ENCODE assay signal across 27 mouse cellular contexts in the genomic region with DNA sequence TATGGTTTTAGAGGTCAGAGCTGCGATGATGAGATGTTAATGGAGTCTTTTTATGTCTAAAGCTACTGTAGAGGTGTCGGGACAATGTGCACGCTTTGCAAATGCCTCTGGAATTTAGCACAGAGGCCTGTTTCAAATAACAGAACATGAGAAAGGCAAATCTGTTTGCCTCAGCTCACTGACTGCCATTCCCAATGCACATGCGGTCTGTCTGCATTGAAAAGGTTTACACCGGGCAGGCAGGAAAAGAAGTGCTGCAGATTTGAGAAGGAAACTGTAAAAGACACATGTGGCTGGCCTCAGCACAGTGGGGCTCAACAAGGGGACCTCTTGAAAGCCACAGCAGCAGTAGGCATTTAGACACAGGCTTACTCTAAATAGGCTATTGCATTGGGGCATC.
A peak's percentile ranks its signal among the peaks of the same experiment; 100 is the strongest.
DNase-seq lines count a peak whose midpoint lies in the region; ATAC-seq and TF ChIP-seq lines count a peak whose summit lies in the region.
"Had no signal": no experiment of that assay in that cellular context is flagged by ENCODE, and none has a peak within 500 bp of the region (broad histone marks: within the 10 kb centered on the region; RNA-seq: fewer than 3 reads in every experiment).

No protein-coding gene starts in this region.

- H3K4me3 ChIP-seq in lung, embryonic 14.5 days (ENCODE audit: low read depth, low read length): no peak overlapping the region
- H3K4me3 ChIP-seq in embryonic facial prominence, embryonic 13.5 days: no peak overlapping the region
- H3K4me3 ChIP-seq in limb, embryonic 12.5 days (replicated peaks): no peak overlapping the region
- H3K4me3 ChIP-seq: erythroblast, embryonic 14.5 days; forebrain, embryonic 15.5 days; gastrocnemius, adult 2 months; liver, embryonic 12.5 days; midbrain, embryonic 12.5 days; myocyte; stomach, embryonic 15.5 days had no signal

- ATAC-seq in lung, embryonic 14.5 days (ENCODE audit: insufficient read depth): peak; percentile 35; the same call in 1 of the 2 replicates
- ATAC-seq in embryonic facial prominence, embryonic 13.5 days (ENCODE audit: insufficient number of reproducible peaks, insufficient read depth, low FRiP score, low TSS enrichment, low read depth): no peak
- peak; percentile 85 for ATAC-seq in limb, embryonic 12.5 days (ENCODE audit: insufficient number of reproducible peaks, insufficient read depth, low FRiP score, low TSS enrichment, low read depth)
- ATAC-seq: forebrain, embryonic 15.5 days; liver, embryonic 12.5 days had no signal

- no peaks in the 10 kb centered on the region for H3K9me3 ChIP-seq in lung, embryonic 14.5 days (ENCODE audit: low read depth, low read length)
- no peaks in the 10 kb centered on the region for H3K9me3 ChIP-seq in embryonic facial prominence, embryonic 13.5 days
- no peaks in the 10 kb centered on the region for H3K9me3 ChIP-seq in limb, embryonic 12.5 days
- H3K9me3 ChIP-seq: forebrain, embryonic 15.5 days; liver, embryonic 12.5 days; midbrain, embryonic 12.5 days; stomach, embryonic 15.5 days had no signal

- peaks cover 4% of the 10 kb centered on the region; the same call in 1 of the 2 replicates for H3K4me1 ChIP-seq in lung, embryonic 14.5 days (ENCODE audit: insufficient read depth)
- H3K4me1 ChIP-seq in embryonic facial prominence, embryonic 13.5 days: peaks cover 10% of the 10 kb centered on the region
- peaks cover 16% of the 10 kb centered on the region for H3K4me1 ChIP-seq in limb, embryonic 12.5 days (replicated peaks)
- H3K4me1 ChIP-seq: forebrain, embryonic 15.5 days; liver, embryonic 12.5 days; midbrain, embryonic 12.5 days; stomach, embryonic 15.5 days had no signal

- no peaks in the 10 kb centered on the region for H3K36me3 ChIP-seq in lung, embryonic 14.5 days (ENCODE audit: insufficient read depth)
- H3K36me3 ChIP-seq in embryonic facial prominence, embryonic 13.5 days: no peaks in the 10 kb centered on the region
- H3K36me3 ChIP-seq in limb, embryonic 12.5 days: no peaks in the 10 kb centered on the region
- H3K36me3 ChIP-seq: forebrain, embryonic 15.5 days; liver, embryonic 12.5 days; midbrain, embryonic 12.5 days; stomach, embryonic 15.5 days had no signal

- H3K9ac ChIP-seq in lung, embryonic 14.5 days: no peak overlapping the region
- H3K9ac ChIP-seq in embryonic facial prominence, embryonic 13.5 days: no peak overlapping the region
- H3K9ac ChIP-seq in limb, embryonic 12.5 days (replicated peaks): no peak overlapping the region
- H3K9ac ChIP-seq: forebrain, embryonic 15.5 days; hindbrain, embryonic 14.5 days; liver, embryonic 12.5 days; midbrain, embryonic 12.5 days; stomach, embryonic 15.5 days had no signal

- no peak overlapping the region for H3K4me2 ChIP-seq in lung, embryonic 14.5 days
- H3K4me2 ChIP-seq in embryonic facial prominence, embryonic 13.5 days: no peak overlapping the region
- no peak overlapping the region for H3K4me2 ChIP-seq in limb, embryonic 12.5 days
- H3K4me2 ChIP-seq: forebrain, embryonic 15.5 days; heart, embryonic 11.5 days; hindbrain, embryonic 14.5 days; liver, embryonic 12.5 days; midbrain, embryonic 12.5 days; stomach, embryonic 15.5 days had no signal

- 19% methylated on average over 5 of the region's 5 CpGs for WGBS in lung, embryonic 14.5 days
- 12% methylated on average over 5 of the region's 5 CpGs for WGBS in embryonic facial prominence, embryonic 13.5 days
- WGBS in limb, embryonic 12.5 days: 16% methylated on average over 5 of the region's 5 CpGs

- TF ChIP-seq CTCF in lung, embryonic 14.5 days (IDR thresholded peaks at IDR 0.05; ENCODE audit: low read depth): no peak

- DNase-seq in embryo, embryonic 10.5 days (ENCODE audit: low spot score): peak; percentile 25
- DNase-seq in embryo, embryonic 10 days (ENCODE audit: low spot score): no peak
- DNase-seq in lung, embryonic 14.5 days: peak; percentile 48
- no peak for DNase-seq in lung, postnatal 10 days
- no peak for DNase-seq in retina, embryonic 14.5 days (ENCODE audit: low spot score)
- no peak for DNase-seq in urinary bladder, postnatal 4 days (ENCODE audit: low spot score in 2 of 2)
- DNase-seq: adrenal gland, adult 8-10 months; cerebellum, adult 11-12 months; cerebellum, postnatal 36 days; gastrocnemius, adult 2 months; heart, postnatal 14 days; kidney, adult 9 months; kidney, postnatal 36 days; layer of hippocampus, adult 9-11 months; lung, adult 2 months; right cerebral cortex, postnatal 14 days; thymus, adult 18-20 months had no signal

- peak overlapping the region; percentile 15; the same call in 1 of the 2 replicates for H3K27ac ChIP-seq in lung, embryonic 14.5 days (ENCODE audit: low read depth)
- peak overlapping the region; percentile 55 for H3K27ac ChIP-seq in embryonic facial prominence, embryonic 13.5 days
- peak overlapping the region; percentile 73 for H3K27ac ChIP-seq in limb, embryonic 12.5 days
- H3K27ac ChIP-seq: forebrain, embryonic 15.5 days; gastrocnemius, adult 2 months; hindbrain, embryonic 14.5 days; liver, embryonic 12.5 days; midbrain, embryonic 12.5 days; stomach, embryonic 15.5 days had no signal

- H3K27me3 ChIP-seq in lung, embryonic 14.5 days (ENCODE audit: insufficient read depth, low read length): no peaks in the 10 kb centered on the region
- no peaks in the 10 kb centered on the region for H3K27me3 ChIP-seq in embryonic facial prominence, embryonic 13.5 days
- no peaks in the 10 kb centered on the region for H3K27me3 ChIP-seq in limb, embryonic 12.5 days
- H3K27me3 ChIP-seq: forebrain, embryonic 15.5 days; liver, embryonic 12.5 days; midbrain, embryonic 12.5 days; stomach, embryonic 15.5 days had no signal

Comparison
In these comparisons a context has a peak if more than half of its experiments do, and no peak if none do; other contexts are left out.
1. DNase-seq: peak in embryo, embryonic 10.5 days (single experiment) and lung, embryonic 14.5 days (single experiment); none in embryo, embryonic 10 days (single experiment), lung, postnatal 10 days (single experiment), retina, embryonic 14.5 days (single experiment) and urinary bladder, postnatal 4 days (0 of 2).
2. H3K27ac ChIP-seq: peak in every context shown above with its lines; median percentile 73 in limb, embryonic 12.5 days; 55 in embryonic facial prominence, embryonic 13.5 days; 15 in lung, embryonic 14.5 days.